Mouse (Mus musculus) spleen, adult 2 months (tissue): ENCODE data around the gene Myh14.

ENCODE experiments used
- CTCF ChIP-seq: fragments of 200-500 bp; IDR thresholded peaks from 2 replicates; pipeline ENCODE4 v1.5.1; 2011; ENCODE audit warnings: mild to moderate bottlenecking, inconsistent platforms; ENCODE audit not compliant: insufficient read depth, insufficient read length, insufficient replicate concordance; ENCODE audit errors: extremely low read depth
- POLR2A ChIP-seq: fragments of 200-500 bp; IDR thresholded peaks from 2 replicates; pipeline ENCODE4 v1.6.1; 2011; ENCODE audit warnings: low read depth, low read length, inconsistent platforms

DNA sequence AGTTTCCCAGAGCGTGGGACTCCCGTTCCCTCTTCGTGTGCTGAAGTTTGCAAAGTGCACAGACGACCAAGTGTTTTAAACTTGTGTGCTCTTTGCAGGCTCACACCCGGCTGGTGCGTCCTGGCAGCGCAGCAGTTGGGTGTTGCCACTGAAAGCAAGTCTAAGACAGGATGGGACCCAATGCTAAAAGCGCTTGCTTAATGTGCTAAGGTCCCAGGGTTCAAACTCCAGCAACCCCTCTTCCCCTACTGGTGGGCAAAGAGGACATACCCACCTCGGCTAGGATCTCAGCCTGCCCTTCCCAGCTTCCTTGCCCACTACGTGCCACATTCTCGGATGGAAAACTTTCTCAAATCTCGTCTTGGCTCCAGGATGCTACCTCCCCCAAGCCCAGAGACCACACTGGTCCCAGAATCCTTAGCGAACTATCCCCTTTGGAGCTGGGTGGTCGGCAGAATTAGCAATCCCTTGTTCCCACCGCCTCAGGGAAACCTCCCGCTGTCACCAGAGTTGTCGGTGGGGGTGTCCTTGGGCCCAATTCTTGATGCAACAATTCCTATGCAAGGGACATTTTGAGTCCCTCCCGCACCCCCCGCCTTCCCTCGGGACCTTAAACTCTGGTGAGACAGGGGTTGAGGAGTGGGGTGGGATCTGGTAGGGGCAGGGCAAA, 67.3 kb downstream of the Myh14 start:
- no peak for TF ChIP-seq POLR2A
- TF ChIP-seq CTCF = no peak
